Mouse (Mus musculus) liver, embryonic 15.5 days (tissue): Measurements from ENCODE around the gene Lrrc8d. TPM values are rescaled to one million over a fixed set of nuclear protein-coding genes. Genes with fewer than 3 reads are reported as not detected.

Experiments used
- ATAC-seq: fragments of 200-750 bp; cut with Nextera tagmentation; 2 replicates; pipeline ENCODE4 v1.8.0; 2017; ENCODE audit warnings: moderate number of reproducible peaks, mild to moderate bottlenecking, moderate library complexity; ENCODE audit not compliant: insufficient read depth
- H3K27ac ChIP-seq: fragments of 300-500 bp; sonication (generic); replicated peaks from 2 replicates; pipeline ENCODE4 v1.5.1; 2015; ENCODE audit warnings: mild to moderate bottlenecking, inconsistent platforms
- H3K27me3 ChIP-seq: fragments of 300-500 bp; sonication (generic); 2 replicates; pipeline ENCODE4 v1.6.1; 2015; ENCODE audit warnings: mild to moderate bottlenecking, inconsistent platforms
- H3K36me3 ChIP-seq: fragments of 300-500 bp; sonication (generic); replicated peaks from 2 replicates; pipeline ENCODE4 v1.6.1; 2015; ENCODE audit warnings: moderate library complexity, mild to moderate bottlenecking, inconsistent platforms
- H3K4me1 ChIP-seq: fragments of 300-500 bp; sonication (generic); replicated peaks from 2 replicates; pipeline ENCODE4 v1.6.1; 2015; ENCODE audit warnings: inconsistent platforms
- H3K4me2 ChIP-seq: fragments of 300-500 bp; sonication (generic); 2 replicates; pipeline ENCODE4 v1.6.1; 2015; ENCODE audit warnings: moderate library complexity, mild to moderate bottlenecking, inconsistent platforms
- H3K4me3 ChIP-seq: fragments of 300-500 bp; sonication (generic); replicated peaks from 2 replicates; pipeline ENCODE4 v1.5.1; 2015; ENCODE audit warnings: mild to moderate bottlenecking, inconsistent platforms
- H3K9ac ChIP-seq: fragments of 300-500 bp; sonication (generic); 2 replicates; pipeline ENCODE4 v1.6.1; 2015; ENCODE audit warnings: moderate library complexity, mild to moderate bottlenecking, inconsistent platforms
- H3K9me3 ChIP-seq: fragments of 300-500 bp; sonication (generic); replicated peaks from 2 replicates; pipeline ENCODE4 v1.6.1; 2016; ENCODE audit warnings: inconsistent platforms
- WGBS: fragments of 180-500 bp; shearing (Covaris S2); methylation state at CpG from one replicate; pipeline ENCODE4 v1.1.7; 2015; ENCODE audit warnings: mixed read lengths; ENCODE audit not compliant: insufficient replicate concordance; 5-methylcytosine and 5-hydroxymethylcytosine counted together
- polyA plus RNA-seq: library from polyadenylated mRNA; unstranded; fragments of >200 nt; fragmentation: Nextera tagmentation; extraction: Ambion mirVana; gene quantifications from 2 replicates; pipeline ENCODE4 v1.2.1, GENCODE M21; 2015

The Lrrc8d gene
- polyA plus RNA-seq, 1 experiment from 2014 or later, result 8.1 TPM

GRCm38 (mm10) chr5:105669508-105670353, 30.0 kb upstream of the Lrrc8d start:
- no peaks in the 10 kb centered on the region for H3K36me3 ChIP-seq
- H3K27me3 ChIP-seq, result no peaks in the 10 kb centered on the region
- no peak overlapping the region for H3K9ac ChIP-seq
- WGBS, result 41% methylated on average over 10 of the region's 10 CpGs
- no peaks in the 10 kb centered on the region for H3K4me1 ChIP-seq
- H3K4me3 ChIP-seq, result no peak overlapping the region
- no peak overlapping the region for H3K27ac ChIP-seq
- ATAC-seq, result no peak
- no peaks in the 10 kb centered on the region for H3K9me3 ChIP-seq
- no peak overlapping the region for H3K4me2 ChIP-seq

GRCm38 (mm10) chr5:105672332-105672731, 27.4 kb upstream of the Lrrc8d start:
- Histone ChIP-seq H3K4me2 (no peak overlapping the region), H3K27me3 (no peaks in the 10 kb centered on the region), H3K9me3 (no peaks in the 10 kb centered on the region), H3K4me3 (no peak overlapping the region), H3K36me3 (no peaks in the 10 kb centered on the region), H3K9ac (no peak overlapping the region), H3K27ac (no peak overlapping the region), H3K4me1 (no peaks in the 10 kb centered on the region)
- no peak for ATAC-seq
- WGBS, result 49% methylated on average over 4 of the region's 4 CpGs

GRCm38 (mm10) chr5:105675511-105675910, 24.3 kb upstream of the Lrrc8d start:
- no peak for ATAC-seq
- Histone ChIP-seq H3K27ac (no peak overlapping the region), H3K27me3 (no peaks in the 10 kb centered on the region), H3K9me3 (no peaks in the 10 kb centered on the region), H3K4me3 (no peak overlapping the region), H3K4me1 (0 out of 2 replicates have a peak, but pooled peaks cover 6% of the 10 kb centered on the region), H3K36me3 (no peaks in the 10 kb centered on the region), H3K4me2 (no peak overlapping the region), H3K9ac (no peak overlapping the region)
- 60% methylated on average over 4 of the region's 4 CpGs for WGBS

GRCm38 (mm10) chr5:105677071-105677470, 22.7 kb upstream of the Lrrc8d start:
- H3K27ac ChIP-seq, result no peak overlapping the region
- H3K4me2 ChIP-seq, result no peak overlapping the region
- H3K27me3 ChIP-seq, result no peaks in the 10 kb centered on the region
- ATAC-seq, result no peak
- H3K4me1 ChIP-seq, result 0 out of 2 replicates have a peak, but pooled peaks cover 7% of the 10 kb centered on the region
- no peaks in the 10 kb centered on the region for H3K9me3 ChIP-seq
- H3K9ac ChIP-seq, result no peak overlapping the region
- WGBS, result 54% methylated on average over 2 of the region's 2 CpGs
- no peaks in the 10 kb centered on the region for H3K36me3 ChIP-seq
- H3K4me3 ChIP-seq, result no peak overlapping the region

GRCm38 (mm10) chr5:105678243-105678642, 21.5 kb upstream of the Lrrc8d start:
- Histone ChIP-seq H3K4me2 (no peak overlapping the region), H3K27me3 (no peaks in the 10 kb centered on the region), H3K27ac (no peak overlapping the region), H3K9ac (no peak overlapping the region), H3K4me1 (0 out of 2 replicates have a peak, but pooled peaks cover 7% of the 10 kb centered on the region), H3K4me3 (no peak overlapping the region), H3K9me3 (no peaks in the 10 kb centered on the region), H3K36me3 (no peaks in the 10 kb centered on the region)
- WGBS, result 58% methylated on average over 8 of the region's 8 CpGs
- no peak for ATAC-seq

- no peak overlapping the region for H3K4me2 ChIP-seq
- H3K36me3 ChIP-seq, result no peaks in the 10 kb centered on the region
- H3K4me3 ChIP-seq, result no peak overlapping the region
- H3K9me3 ChIP-seq, result no peaks in the 10 kb centered on the region
- WGBS, result 25% methylated on average over 4 of the region's 4 CpGs
- no peak overlapping the region for H3K9ac ChIP-seq
- ATAC-seq, result no peak
- no peak overlapping the region for H3K27ac ChIP-seq
- peaks cover 8% of the 10 kb centered on the region; the same call in 1 of the 2 replicates for H3K4me1 ChIP-seq
- H3K27me3 ChIP-seq, result no peaks in the 10 kb centered on the region
Measured at GRCm38 (mm10) chr5:105679261-105679660, 20.5 kb upstream of the Lrrc8d start.

GRCm38 (mm10) chr5:105679921-105680843, 19.6 kb upstream of the Lrrc8d start:
- H3K4me3 ChIP-seq, result no peak overlapping the region
- H3K36me3 ChIP-seq, result no peaks in the 10 kb centered on the region
- H3K27ac ChIP-seq, result no peak overlapping the region
- no peak for ATAC-seq
- H3K4me1 ChIP-seq, result peaks cover 11% of the 10 kb centered on the region; the same call in 1 of the 2 replicates
- H3K9me3 ChIP-seq, result no peaks in the 10 kb centered on the region
- WGBS, result 56% methylated on average over 9 of the region's 9 CpGs
- no peaks in the 10 kb centered on the region for H3K27me3 ChIP-seq
- H3K9ac ChIP-seq, result no peak overlapping the region
- H3K4me2 ChIP-seq, result no peak overlapping the region

- 70% methylated on average over 9 of the region's 9 CpGs for WGBS
- H3K4me3 ChIP-seq, result no peak overlapping the region
- no peak overlapping the region for H3K4me2 ChIP-seq
- H3K27me3 ChIP-seq, result no peaks in the 10 kb centered on the region
- no peak overlapping the region for H3K9ac ChIP-seq
- ATAC-seq, result no peak
- H3K27ac ChIP-seq, result no peak overlapping the region
- no peaks in the 10 kb centered on the region for H3K9me3 ChIP-seq
- no peaks in the 10 kb centered on the region for H3K36me3 ChIP-seq
- peaks cover 17% of the 10 kb centered on the region; the same call in 1 of the 2 replicates for H3K4me1 ChIP-seq
Measured at GRCm38 (mm10) chr5:105682143-105682611, 17.6 kb upstream of the Lrrc8d start.

GRCm38 (mm10) chr5:105683912-105684350, 15.8 kb upstream of the Lrrc8d start:
- Histone ChIP-seq H3K4me3 (no peak overlapping the region), H3K4me1 (peaks cover 17% of the 10 kb centered on the region; the same call in 1 of the 2 replicates), H3K9ac (no peak overlapping the region), H3K9me3 (no peaks in the 10 kb centered on the region), H3K4me2 (no peak overlapping the region), H3K27me3 (no peaks in the 10 kb centered on the region), H3K36me3 (no peaks in the 10 kb centered on the region), H3K27ac (no peak overlapping the region)
- peak; percentile 69 for ATAC-seq
- WGBS, result 51% methylated on average over 4 of the region's 4 CpGs

GRCm38 (mm10) chr5:105684861-105685600, 14.7 kb upstream of the Lrrc8d start:
- H3K4me1 ChIP-seq, result peaks cover 16% of the 10 kb centered on the region; the same call in 1 of the 2 replicates
- no peak overlapping the region for H3K9ac ChIP-seq
- 21% methylated on average over 14 of the region's 14 CpGs for whole genome bisulfite sequencing
- H3K27ac ChIP-seq, result no peak overlapping the region
- H3K27me3 ChIP-seq, result no peaks in the 10 kb centered on the region
- H3K9me3 ChIP-seq, result no peaks in the 10 kb centered on the region
- no peaks in the 10 kb centered on the region for H3K36me3 ChIP-seq
- ATAC-seq, result no peak
- H3K4me3 ChIP-seq, result no peak overlapping the region
- H3K4me2 ChIP-seq, result no peak overlapping the region
